Mouse (Mus musculus): ENCODE data around the gene Dnaic2. TPM values are rescaled to one million over a fixed set of nuclear protein-coding genes. Genes with fewer than 3 reads are reported as not detected.
A peak's percentile ranks its signal among the peaks of the same experiment; 100 is the strongest.

Gene Dnaic2
- polyA plus RNA-seq, 1 experiment from 2014 or later = 1.3 TPM

DNA sequence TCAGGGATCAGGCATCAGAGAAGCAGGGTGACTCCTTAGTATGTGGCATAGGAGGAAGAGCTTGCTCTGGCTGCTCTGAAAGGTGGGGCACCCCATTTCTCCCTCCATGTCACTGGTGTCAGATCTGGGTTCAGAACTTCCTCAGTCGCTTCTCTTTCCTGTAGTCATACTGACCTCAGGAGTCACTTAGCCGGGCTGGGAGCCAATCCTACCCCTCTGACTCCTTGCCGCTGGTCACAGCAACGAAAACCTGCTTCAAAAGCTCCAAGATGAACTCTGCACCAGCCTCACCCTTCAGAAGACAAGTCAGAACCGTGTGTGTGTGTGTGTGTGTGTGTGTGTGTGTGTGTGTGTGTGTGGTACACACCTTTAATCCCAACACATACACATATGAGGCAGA is 20.9 kb upstream of the Dnaic2 start:
- H3K9ac ChIP-seq (replicated peaks) = no peak overlapping the region
- peaks cover 18% of the 10 kb centered on the region for H3K4me1 ChIP-seq
- no peak overlapping the region for H3K4me3 ChIP-seq
- H3K9me3 ChIP-seq = no peaks in the 10 kb centered on the region
- no peaks in the 10 kb centered on the region for H3K36me3 ChIP-seq
- no peaks in the 10 kb centered on the region for H3K27me3 ChIP-seq
- no peak overlapping the region for H3K4me2 ChIP-seq (replicated peaks)
- ATAC-seq (ENCODE audit: low FRiP score, low read depth) = no peak
- WGBS = 94% methylated on average over 5 of the region's 5 CpGs
- no peak overlapping the region for H3K27ac ChIP-seq (replicated peaks)

DNA sequence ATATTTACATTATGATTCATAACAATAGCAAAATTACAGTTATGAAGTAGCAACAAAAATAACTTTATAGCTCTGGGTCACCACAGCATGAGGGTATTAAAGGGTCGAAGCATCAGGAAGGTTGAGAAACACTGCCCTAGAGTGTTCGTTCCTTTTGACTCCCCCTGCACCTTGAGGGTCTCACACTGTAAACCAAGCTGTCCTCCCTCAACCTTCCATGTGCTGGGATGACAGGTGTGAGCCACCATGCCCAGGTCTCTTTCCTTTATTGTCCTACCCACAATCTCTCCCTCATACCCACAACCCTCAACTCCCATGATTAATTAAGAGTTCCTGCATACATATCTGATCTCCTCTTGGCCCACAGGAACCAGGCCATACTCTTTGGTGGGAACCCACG is 15.8 kb upstream of the Dnaic2 start:
- 91% methylated on average over 3 of the region's 3 CpGs for WGBS
- Histone ChIP-seq H3K4me2 (replicated peaks) (no peak overlapping the region), H3K9me3 (no peaks in the 10 kb centered on the region), H3K36me3 (no peaks in the 10 kb centered on the region), H3K27me3 (no peaks in the 10 kb centered on the region), H3K4me3 (no peak overlapping the region), H3K27ac (replicated peaks) (no peak overlapping the region), H3K9ac (replicated peaks) (no peak overlapping the region), H3K4me1 (peaks cover 3% of the 10 kb centered on the region; the same call in 1 of the 2 replicates)
- ATAC-seq (ENCODE audit: low FRiP score, low read depth) = no peak

DNA sequence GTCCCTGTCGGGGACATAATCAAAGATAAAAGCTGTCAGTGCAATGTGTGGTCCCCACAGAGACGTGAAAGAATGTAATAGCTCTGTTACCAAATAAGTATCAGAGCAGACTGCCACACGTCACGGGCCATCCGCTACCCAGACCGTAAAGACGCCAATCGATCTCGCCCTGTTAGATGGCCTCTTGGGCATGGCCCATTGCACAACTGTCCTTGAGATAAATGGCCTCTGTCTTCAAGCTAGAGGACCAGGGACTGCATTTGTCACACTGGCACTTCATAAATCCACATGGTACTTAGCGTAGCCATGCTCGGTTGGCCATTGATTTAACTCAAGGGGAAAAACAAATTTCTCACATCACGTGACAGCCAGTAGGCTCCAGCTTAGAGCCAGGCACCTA is 15.3 kb upstream of the Dnaic2 start:
- Histone ChIP-seq H3K27me3 (no peaks in the 10 kb centered on the region), H3K4me3 (no peak overlapping the region), H3K4me1 (peaks cover 3% of the 10 kb centered on the region; the same call in 1 of the 2 replicates), H3K36me3 (no peaks in the 10 kb centered on the region), H3K27ac (replicated peaks) (no peak overlapping the region), H3K9me3 (no peaks in the 10 kb centered on the region), H3K4me2 (replicated peaks) (no peak overlapping the region), H3K9ac (replicated peaks) (no peak overlapping the region)
- 87% methylated on average over 12 of the region's 12 CpGs for WGBS
- no peak for ATAC-seq (ENCODE audit: low FRiP score, low read depth)

DNA sequence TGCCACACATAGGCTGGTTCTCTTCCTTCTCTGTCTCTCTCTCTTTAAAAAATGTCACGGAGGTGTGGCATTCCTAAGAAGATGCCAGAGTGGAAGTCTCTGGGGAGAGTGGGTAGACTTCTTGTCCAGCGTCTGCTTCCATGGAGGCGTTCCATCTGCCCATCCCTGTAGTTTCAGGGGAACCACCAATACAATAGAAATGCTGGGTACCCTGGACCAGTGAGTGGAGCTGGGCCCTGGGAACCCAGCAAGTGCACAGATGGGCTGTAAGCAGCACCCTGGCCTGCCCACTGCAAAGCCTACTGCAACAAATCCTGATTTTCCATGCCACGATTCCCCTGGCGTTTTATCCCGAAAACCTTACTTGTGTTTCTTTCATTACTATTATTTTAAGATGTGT is 12.7 kb upstream of the Dnaic2 start:
- Histone ChIP-seq H3K4me2 (replicated peaks) (no peak overlapping the region), H3K27ac (replicated peaks) (no peak overlapping the region), H3K4me3 (no peak overlapping the region), H3K9ac (replicated peaks) (no peak overlapping the region), H3K9me3 (no peaks in the 10 kb centered on the region), H3K27me3 (no peaks in the 10 kb centered on the region), H3K4me1 (peaks cover 3% of the 10 kb centered on the region; the same call in 1 of the 2 replicates), H3K36me3 (no peaks in the 10 kb centered on the region)
- 87% methylated on average over 6 of the region's 6 CpGs for WGBS
- ATAC-seq (ENCODE audit: low FRiP score, low read depth) = no peak

DNA sequence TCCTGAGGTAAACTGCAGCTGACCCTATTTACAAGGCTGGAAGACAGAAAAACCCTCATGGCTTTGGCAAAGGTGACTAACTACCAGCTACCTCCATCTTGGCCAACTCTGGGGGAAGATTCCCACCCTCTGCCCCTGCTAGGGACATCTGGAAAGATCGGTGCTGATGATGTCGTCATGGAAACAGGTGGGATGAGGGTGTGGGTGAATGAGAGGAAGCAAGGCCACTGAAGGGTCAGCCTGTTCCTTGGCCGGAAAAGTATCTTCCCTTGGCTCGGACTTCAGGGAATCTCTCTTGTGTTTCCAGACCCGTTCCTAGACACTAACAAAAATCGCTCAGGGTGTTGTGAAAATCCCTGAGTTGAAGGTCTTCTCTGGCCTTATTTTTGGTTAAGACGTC is 11.7 kb upstream of the Dnaic2 start:
- Histone ChIP-seq H3K4me2 (replicated peaks) (no peak overlapping the region), H3K27me3 (no peaks in the 10 kb centered on the region), H3K36me3 (no peaks in the 10 kb centered on the region), H3K4me3 (no peak overlapping the region), H3K27ac (replicated peaks) (no peak overlapping the region), H3K9ac (replicated peaks) (no peak overlapping the region), H3K9me3 (no peaks in the 10 kb centered on the region), H3K4me1 (peaks cover 3% of the 10 kb centered on the region; the same call in 1 of the 2 replicates)
- 74% methylated on average over 7 of the region's 7 CpGs for WGBS
- no peak for ATAC-seq (ENCODE audit: low FRiP score, low read depth)

DNA sequence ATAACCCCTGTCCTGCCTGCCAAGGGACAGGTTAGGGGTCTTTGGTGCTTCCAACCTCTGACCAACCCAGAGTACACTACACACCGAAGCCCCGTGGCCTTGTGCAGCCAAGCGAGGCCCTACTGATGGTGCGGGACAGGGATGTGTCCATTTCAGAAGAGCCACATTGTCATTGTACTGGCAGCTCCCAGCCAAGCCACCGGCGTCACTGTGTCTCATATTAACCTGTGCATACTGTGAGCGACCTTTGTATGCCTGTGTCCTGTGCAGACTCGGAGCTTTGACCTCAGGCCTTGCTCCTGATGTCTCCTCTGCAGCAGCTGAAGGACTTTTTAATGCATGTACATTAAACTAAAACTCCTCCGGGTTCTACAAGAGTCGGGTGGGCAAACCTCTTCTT is 6.7 kb upstream of the Dnaic2 start:
- no peak overlapping the region for H3K4me3 ChIP-seq
- no peaks in the 10 kb centered on the region; the same call in 1 of the 2 replicates for H3K27me3 ChIP-seq
- no peak overlapping the region for H3K4me2 ChIP-seq (replicated peaks)
- WGBS = 87% methylated on average over 10 of the region's 10 CpGs
- no peak overlapping the region for H3K27ac ChIP-seq (replicated peaks)
- H3K9me3 ChIP-seq = no peaks in the 10 kb centered on the region
- H3K4me1 ChIP-seq = no peaks in the 10 kb centered on the region
- no peak overlapping the region for H3K9ac ChIP-seq (replicated peaks)
- no peak for ATAC-seq (ENCODE audit: low FRiP score, low read depth)
- no peaks in the 10 kb centered on the region for H3K36me3 ChIP-seq

DNA sequence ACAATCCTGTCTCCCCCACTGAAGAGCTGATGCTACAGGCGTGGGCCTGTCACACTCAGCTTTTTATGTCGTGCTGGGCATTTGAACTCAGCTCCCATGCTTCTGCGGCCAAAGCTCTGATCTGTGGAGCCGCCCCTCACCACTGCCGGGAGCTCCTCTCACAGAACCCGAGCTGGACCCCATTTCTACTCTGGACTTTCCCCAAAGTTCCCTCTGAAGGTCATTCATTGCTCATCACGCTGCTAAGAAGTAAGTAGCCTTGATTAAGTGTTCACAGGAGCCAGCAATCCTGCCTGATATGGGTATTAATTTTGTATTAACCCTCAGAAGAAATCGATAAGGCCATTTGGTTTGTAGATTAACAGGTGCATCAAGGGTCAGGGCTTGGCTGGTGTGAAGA is 4.8 kb upstream of the Dnaic2 start:
- no peak overlapping the region for H3K27ac ChIP-seq (replicated peaks)

DNA sequence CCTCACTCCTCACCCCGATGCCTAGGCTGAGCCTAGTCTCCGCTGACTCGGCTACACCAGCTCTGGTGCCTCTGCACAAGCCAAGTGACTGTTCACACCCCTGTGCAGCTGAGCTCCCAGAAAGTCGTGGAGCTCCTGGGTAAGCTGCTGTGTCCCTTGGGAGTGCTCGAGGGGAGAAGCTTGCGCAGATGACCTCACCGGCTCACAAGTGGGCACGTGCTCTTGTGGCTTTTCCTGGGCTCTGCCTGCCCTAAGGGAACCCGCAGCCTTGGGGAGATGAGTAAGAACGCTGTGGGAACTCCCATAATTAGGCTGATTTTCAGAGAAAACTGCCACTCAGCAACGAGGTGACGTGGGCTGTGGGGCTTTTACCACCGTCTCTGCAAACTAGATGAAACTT is 4.2 kb upstream of the Dnaic2 start:
- no peaks in the 10 kb centered on the region for H3K9me3 ChIP-seq
- H3K27ac ChIP-seq (replicated peaks) = no peak overlapping the region
- ATAC-seq (ENCODE audit: low FRiP score, low read depth) = no peak
- peaks cover 13% of the 10 kb centered on the region; the same call in 1 of the 2 replicates for H3K4me1 ChIP-seq
- 76% methylated on average over 13 of the region's 13 CpGs for WGBS
- H3K36me3 ChIP-seq = no peaks in the 10 kb centered on the region
- peaks cover 6% of the 10 kb centered on the region for H3K27me3 ChIP-seq
- no peak overlapping the region for H3K4me2 ChIP-seq (replicated peaks)
- H3K4me3 ChIP-seq = no peak overlapping the region
- no peak overlapping the region for H3K9ac ChIP-seq (replicated peaks)

More for the DNA sequence above, 4.8 kb upstream of the Dnaic2 start:
- 83% methylated on average over 8 of the region's 8 CpGs for WGBS
- H3K27me3 ChIP-seq = peaks cover under 1% of the 10 kb centered on the region
- no peak overlapping the region for H3K4me2 ChIP-seq (replicated peaks)
- H3K4me3 ChIP-seq = no peak overlapping the region
- ATAC-seq (ENCODE audit: low FRiP score, low read depth) = no peak
- peaks cover 8% of the 10 kb centered on the region; the same call in 1 of the 2 replicates for H3K4me1 ChIP-seq
- H3K9ac ChIP-seq (replicated peaks) = no peak overlapping the region
- no peaks in the 10 kb centered on the region for H3K36me3 ChIP-seq
- H3K9me3 ChIP-seq = no peaks in the 10 kb centered on the region

DNA sequence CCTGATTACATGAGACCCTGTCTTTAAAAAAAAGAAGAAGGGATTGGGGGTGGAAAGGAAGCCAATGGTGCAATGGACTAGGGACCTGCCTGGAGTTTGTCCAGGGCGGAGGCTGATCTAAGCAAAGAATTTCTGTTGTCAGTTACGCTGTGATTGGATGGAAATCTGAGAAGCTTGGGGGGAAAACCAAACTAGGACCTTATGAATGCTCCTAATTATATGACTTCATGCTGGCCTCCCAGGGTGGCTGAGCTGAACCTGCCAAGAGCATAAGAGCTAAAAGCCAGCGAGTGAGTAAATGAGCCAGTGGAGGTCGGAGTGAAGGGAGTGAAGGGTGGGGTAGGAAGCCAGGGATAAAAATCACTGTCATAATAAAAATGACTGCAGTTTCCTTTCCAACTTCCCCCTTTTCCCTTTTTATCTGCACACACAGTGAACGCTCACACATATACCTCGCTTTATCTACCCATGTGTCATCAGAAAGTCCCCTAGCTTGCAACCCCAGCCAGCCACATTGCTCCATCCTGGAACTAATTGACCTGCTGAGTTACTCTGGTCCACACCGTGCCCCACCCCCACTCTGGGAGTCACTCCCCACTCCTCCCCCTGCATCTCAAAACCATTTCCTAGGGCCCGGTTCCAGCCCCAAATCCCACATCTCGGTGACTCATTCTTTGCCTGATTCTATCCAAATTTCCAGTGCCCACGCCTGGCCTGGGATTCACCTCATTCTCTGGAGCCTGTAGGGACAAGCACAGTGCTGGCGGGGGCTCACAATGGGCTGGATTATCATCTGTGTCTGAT is 2.2 kb upstream of the Dnaic2 start:
- 75% methylated on average over 11 of the region's 11 CpGs for WGBS
- H3K9ac ChIP-seq (replicated peaks) = no peak overlapping the region
- no peak for ATAC-seq (ENCODE audit: low FRiP score, low read depth)

DNA sequence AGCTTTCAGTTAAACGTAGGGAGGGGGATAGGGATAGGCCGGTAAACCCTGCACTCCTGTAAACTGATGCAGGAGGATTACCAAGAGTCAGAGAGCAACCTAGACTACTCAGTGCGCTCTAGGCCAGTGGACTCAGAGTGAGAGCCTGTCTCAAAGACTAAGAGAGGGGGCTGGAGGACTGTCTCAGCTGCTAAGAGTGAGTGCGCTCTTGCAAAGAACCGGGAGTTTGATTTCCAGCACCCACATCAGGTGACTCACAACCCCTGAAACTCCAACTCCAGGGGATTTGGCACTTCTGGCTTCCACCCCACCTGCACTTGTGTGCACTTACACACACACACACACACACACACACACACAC is 598 bp downstream of the Dnaic2 start:
- no peak for ATAC-seq (ENCODE audit: low FRiP score, low read depth)
- H3K9me3 ChIP-seq = no peaks in the 10 kb centered on the region
- H3K36me3 ChIP-seq = no peaks in the 10 kb centered on the region
- H3K4me2 ChIP-seq (replicated peaks) = peak overlapping the region; percentile 52
- H3K27ac ChIP-seq (replicated peaks) = no peak overlapping the region
- peaks cover 20% of the 10 kb centered on the region for H3K4me1 ChIP-seq
- peak overlapping the region; percentile 26 for H3K9ac ChIP-seq (replicated peaks)
- WGBS = 25% methylated on average over 5 of the region's 5 CpGs
- H3K27me3 ChIP-seq = peaks cover 26% of the 10 kb centered on the region
- no peak overlapping the region for H3K4me3 ChIP-seq

More for the DNA sequence above, 2.2 kb upstream of the Dnaic2 start:
- peaks cover 25% of the 10 kb centered on the region for H3K27me3 ChIP-seq
- peaks cover 20% of the 10 kb centered on the region for H3K4me1 ChIP-seq
- H3K36me3 ChIP-seq = no peaks in the 10 kb centered on the region
- H3K4me3 ChIP-seq = no peak overlapping the region
- no peak overlapping the region for H3K27ac ChIP-seq (replicated peaks)
- no peak overlapping the region for H3K4me2 ChIP-seq (replicated peaks)
- H3K9me3 ChIP-seq = no peaks in the 10 kb centered on the region

DNA sequence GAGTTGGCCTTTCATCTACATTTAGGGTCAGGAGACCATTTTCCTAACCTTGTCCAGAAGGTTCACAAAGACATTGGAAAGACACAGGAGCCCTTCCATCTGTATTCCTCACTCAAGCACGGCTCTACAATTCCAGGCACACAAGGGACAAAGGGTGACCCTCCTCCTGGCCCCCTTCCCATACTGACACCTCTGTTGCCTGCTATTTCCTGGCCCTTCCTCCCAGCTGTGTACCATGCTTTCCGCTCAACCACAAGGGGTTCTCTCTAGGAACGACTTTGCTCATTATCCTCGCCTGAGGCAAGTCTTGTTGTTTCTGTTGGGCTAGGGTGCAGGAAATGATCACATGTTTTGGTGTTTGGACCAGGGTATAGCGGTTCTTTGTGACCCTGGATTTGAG is 1.1 kb downstream of the Dnaic2 start:
- Histone ChIP-seq H3K27ac (replicated peaks) (no peak overlapping the region), H3K9ac (replicated peaks) (no peak overlapping the region), H3K27me3 (peaks cover 29% of the 10 kb centered on the region), H3K4me1 (peaks cover 20% of the 10 kb centered on the region), H3K4me3 (no peak overlapping the region), H3K4me2 (replicated peaks) (no peak overlapping the region), H3K9me3 (no peaks in the 10 kb centered on the region), H3K36me3 (no peaks in the 10 kb centered on the region)
- 52% methylated on average over 5 of the region's 5 CpGs for WGBS
- ATAC-seq (ENCODE audit: low FRiP score, low read depth) = no peak

DNA sequence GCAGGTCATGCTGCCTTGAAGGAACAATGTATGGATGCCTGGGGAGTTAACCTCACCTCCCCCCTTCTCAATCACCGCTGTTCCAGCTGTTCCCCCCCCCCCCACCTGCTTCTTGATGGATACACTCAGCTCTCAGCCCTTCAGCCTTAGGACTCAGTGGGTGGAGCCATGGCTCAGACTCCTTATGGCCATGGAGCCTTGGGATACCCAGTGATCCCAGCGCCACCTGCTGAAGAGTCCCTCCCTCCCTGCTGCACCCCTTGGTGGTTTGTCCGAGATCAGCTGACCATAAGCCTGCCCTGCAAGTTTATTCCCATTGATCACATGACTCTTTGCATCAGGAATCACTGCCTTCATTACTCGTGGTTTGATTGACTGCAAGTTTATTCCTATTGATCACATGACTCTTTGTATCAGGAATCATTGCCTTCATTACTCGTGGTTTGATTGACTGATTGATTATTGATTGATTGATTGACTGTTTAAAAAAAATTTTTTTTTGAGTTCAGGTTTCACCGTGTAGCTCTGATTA is 2.7 kb downstream of the Dnaic2 start:
- WGBS = 61% methylated on average over 5 of the region's 6 CpGs
- Histone ChIP-seq H3K9ac (replicated peaks) (no peak overlapping the region), H3K9me3 (no peaks in the 10 kb centered on the region), H3K27me3 (peaks cover 29% of the 10 kb centered on the region), H3K4me1 (peaks cover 20% of the 10 kb centered on the region), H3K4me3 (no peak overlapping the region), H3K36me3 (no peaks in the 10 kb centered on the region), H3K4me2 (replicated peaks) (no peak overlapping the region), H3K27ac (replicated peaks) (no peak overlapping the region)
- no peak for ATAC-seq (ENCODE audit: low FRiP score, low read depth)
